Mouse (Mus musculus) layer of hippocampus, adult 9-10 months (tissue): ENCODE data around the gene Mea1.

ENCODE experiments used
- DNase-seq: peaks from one replicate; pipeline ENCODE4 v3.0.0; 2022; ENCODE audit warnings: low spot score

Gene Mea1

GRCm38 (mm10) chr17:46669911-46670310, 8.7 kb upstream of the Mea1 start:
- DNase-seq, result no peak

- peak; percentile 75 for DNase-seq
Observed at GRCm38 (mm10) chr17:46673850-46674529, 4.6 kb upstream of the Mea1 start, which contains the start of gene Rrp36. Rrp36 (minus strand) TSS chr17:46674352.

- DNase-seq, result no peak
Observed at GRCm38 (mm10) chr17:46674530-46675283, 3.9 kb upstream of the Mea1 start.

GRCm38 (mm10) chr17:46678911-46679310, 318 bp downstream of the Mea1 start:
- DNase-seq, result no peak

- no peak for DNase-seq
Observed at GRCm38 (mm10) chr17:46679843-46680759, 1.5 kb downstream of the Mea1 start.

GRCm38 (mm10) chr17:46680760-46681373, 2.3 kb downstream of the Mea1 start, which contains the start of gene Klhdc3:
Klhdc3 (minus strand) TSS chr17:46680914.
- peak; percentile 90 for DNase-seq

GRCm38 (mm10) chr17:46681466-46682118, 3.0 kb downstream of the Mea1 start:
- DNase-seq, result no peak

- no peak for DNase-seq
Observed at GRCm38 (mm10) chr17:46682654-46683389, 4.2 kb downstream of the Mea1 start.

GRCm38 (mm10) chr17:46685913-46686312, 7.3 kb downstream of the Mea1 start:
- DNase-seq, result no peak

- DNase-seq, result no peak
Observed at GRCm38 (mm10) chr17:46690665-46691064, 12.1 kb downstream of the Mea1 start.

GRCm38 (mm10) chr17:46691390-46691789, 12.8 kb downstream of the Mea1 start:
- no peak for DNase-seq

- DNase-seq, result no peak
Observed at GRCm38 (mm10) chr17:46694517-46695063, 16.0 kb downstream of the Mea1 start.

- DNase-seq, result no peak
Observed at GRCm38 (mm10) chr17:46698515-46698914, 19.9 kb downstream of the Mea1 start.

GRCm38 (mm10) chr17:46699245-46699644, 20.7 kb downstream of the Mea1 start:
- DNase-seq, result no peak

- DNase-seq, result no peak
Observed at GRCm38 (mm10) chr17:46699912-46700311, 21.3 kb downstream of the Mea1 start.

- DNase-seq, result no peak
Observed at GRCm38 (mm10) chr17:46701489-46701888, 22.9 kb downstream of the Mea1 start.

- no peak for DNase-seq
Observed at GRCm38 (mm10) chr17:46702100-46702499, 23.5 kb downstream of the Mea1 start.

GRCm38 (mm10) chr17:46702506-46702905, 23.9 kb downstream of the Mea1 start:
- no peak for DNase-seq

- DNase-seq, result no peak
Observed at GRCm38 (mm10) chr17:46703971-46704886, 25.6 kb downstream of the Mea1 start.
